Mouse (Mus musculus) heart, embryonic 13.5 days (tissue): ENCODE results near the gene Pdzrn4. TPM values are rescaled to one million over a fixed set of nuclear protein-coding genes. Genes with fewer than 3 reads are reported as not detected.

Experiments
- ATAC-seq: fragments of 200-750 bp; cut with Nextera tagmentation; 2 replicates; pipeline ENCODE4 v1.8.0; 2017; ENCODE audit warnings: moderate TSS enrichment; ENCODE audit not compliant: insufficient number of reproducible peaks, low FRiP score, low TSS enrichment; ENCODE audit errors: extremely low read depth
- H3K27ac ChIP-seq: fragments of 300-500 bp; sonication (generic); replicated peaks from 2 replicates; pipeline ENCODE4 v1.5.1; 2015; ENCODE audit warnings: moderate library complexity, mild to moderate bottlenecking, inconsistent platforms
- H3K27me3 ChIP-seq: fragments of 300-500 bp; sonication (generic); replicated peaks from 2 replicates; pipeline ENCODE4 v1.6.1; 2015; ENCODE audit warnings: mild to moderate bottlenecking, inconsistent platforms
- H3K36me3 ChIP-seq: fragments of 300-500 bp; sonication (generic); 2 replicates; pipeline ENCODE4 v1.6.1; 2015; ENCODE audit warnings: mild to moderate bottlenecking, inconsistent platforms
- H3K4me1 ChIP-seq: fragments of 300-500 bp; sonication (generic); 2 replicates; pipeline ENCODE4 v1.6.1; 2015; ENCODE audit warnings: inconsistent platforms
- H3K4me2 ChIP-seq: fragments of 300-500 bp; sonication (generic); 2 replicates; pipeline ENCODE4 v1.6.1; 2015; ENCODE audit warnings: inconsistent platforms, mild to moderate bottlenecking, moderate library complexity
- H3K4me3 ChIP-seq: fragments of 300-500 bp; sonication (generic); 2 replicates; pipeline ENCODE4 v1.5.1; 2015; ENCODE audit warnings: moderate library complexity, mild to moderate bottlenecking, inconsistent platforms
- H3K9ac ChIP-seq: fragments of 300-500 bp; sonication (generic); 2 replicates; pipeline ENCODE4 v1.6.1; 2015; ENCODE audit warnings: inconsistent platforms, mild to moderate bottlenecking, moderate library complexity
- H3K9me3 ChIP-seq: fragments of 300-500 bp; sonication (generic); 2 replicates; pipeline ENCODE4 v1.6.1; 2016; ENCODE audit warnings: inconsistent platforms
- WGBS: fragments of 180-500 bp; shearing (Covaris S2); methylation state at CpG from one replicate; pipeline ENCODE4 v1.1.7; 2015; ENCODE audit warnings: mixed read lengths; 5-methylcytosine and 5-hydroxymethylcytosine counted together
- polyA plus RNA-seq: library from polyadenylated mRNA; unstranded; fragments of >200 nt; fragmentation: Nextera tagmentation; extraction: Ambion mirVana; gene quantifications from 2 replicates; pipeline ENCODE4 v1.2.1, GENCODE M21; 2015

Gene Pdzrn4
- polyA plus RNA-seq, 1 experiment from 2014 or later, result 0.74 TPM

- no peak overlapping the region; the same call in 1 of the 2 replicates for H3K27ac ChIP-seq
- H3K9ac ChIP-seq, result peak overlapping the region; percentile 71
- H3K36me3 ChIP-seq, result no peaks in the 10 kb centered on the region
- 1% methylated on average over 20 of the region's 20 CpGs for WGBS
- peak overlapping the region; percentile 82 for H3K4me2 ChIP-seq
- H3K4me1 ChIP-seq, result peaks cover 17% of the 10 kb centered on the region
- H3K27me3 ChIP-seq, result no peaks in the 10 kb centered on the region
- no peak for ATAC-seq
- peak overlapping the region; percentile 52 for H3K4me3 ChIP-seq
- no peaks in the 10 kb centered on the region for H3K9me3 ChIP-seq
These were observed 200.5 kb downstream of the Pdzrn4 start for GRCm38 (mm10) chr15:92597011-92597780.

- Histone ChIP-seq H3K27me3 (no peaks in the 10 kb centered on the region), H3K4me2 (peak overlapping the region; percentile 71), H3K4me1 (peaks cover 17% of the 10 kb centered on the region), H3K9ac (peak overlapping the region; percentile 45; the same call in 1 of the 2 replicates), H3K4me3 (peak overlapping the region; percentile 44), H3K27ac (no peak overlapping the region), H3K36me3 (no peaks in the 10 kb centered on the region), H3K9me3 (peaks cover 2% of the 10 kb centered on the region; the same call in 1 of the 2 replicates)
- no peak for ATAC-seq
- 2% methylated on average over 18 of the region's 18 CpGs for WGBS
These were observed 202.0 kb downstream of the Pdzrn4 start for GRCm38 (mm10) chr15:92598380-92599295.

- Histone ChIP-seq H3K27ac (no peak overlapping the region), H3K27me3 (no peaks in the 10 kb centered on the region), H3K4me1 (peaks cover 17% of the 10 kb centered on the region), H3K9me3 (peaks cover 3% of the 10 kb centered on the region; the same call in 1 of the 2 replicates), H3K4me2 (peak overlapping the region; percentile 71), H3K4me3 (peak overlapping the region; percentile 44), H3K36me3 (no peaks in the 10 kb centered on the region), H3K9ac (peak overlapping the region; percentile 45; the same call in 1 of the 2 replicates)
- no peak for ATAC-seq
- WGBS, result 7% methylated on average over 7 of the region's 7 CpGs
These were observed 202.7 kb downstream of the Pdzrn4 start for GRCm38 (mm10) chr15:92599381-92599780.

- Histone ChIP-seq H3K27ac (no peak overlapping the region), H3K4me2 (no peak overlapping the region), H3K9ac (no peak overlapping the region), H3K9me3 (no peaks in the 10 kb centered on the region), H3K4me3 (no peak overlapping the region), H3K4me1 (peaks cover 4% of the 10 kb centered on the region; the same call in 1 of the 2 replicates), H3K27me3 (no peaks in the 10 kb centered on the region), H3K36me3 (no peaks in the 10 kb centered on the region)
- WGBS, result 61% methylated on average over 3 of the region's 3 CpGs
- ATAC-seq, result no peak
These were observed 214.2 kb downstream of the Pdzrn4 start for GRCm38 (mm10) chr15:92610866-92611265.

- H3K9me3 ChIP-seq, result no peaks in the 10 kb centered on the region
- no peak overlapping the region for H3K4me3 ChIP-seq
- no peaks in the 10 kb centered on the region for H3K36me3 ChIP-seq
- WGBS, result 73% methylated on average over 1 of the region's 1 CpGs
- no peaks in the 10 kb centered on the region for H3K27me3 ChIP-seq
- no peak for ATAC-seq
- no peak overlapping the region for H3K9ac ChIP-seq
- no peak overlapping the region for H3K27ac ChIP-seq
- no peaks in the 10 kb centered on the region for H3K4me1 ChIP-seq
- H3K4me2 ChIP-seq, result no peak overlapping the region
These were observed 215.7 kb downstream of the Pdzrn4 start for GRCm38 (mm10) chr15:92612386-92612785.

- WGBS, result 70% methylated on average over 3 of the region's 3 CpGs
- Histone ChIP-seq H3K4me3 (no peak overlapping the region), H3K27ac (no peak overlapping the region), H3K9me3 (no peaks in the 10 kb centered on the region), H3K27me3 (no peaks in the 10 kb centered on the region), H3K36me3 (no peaks in the 10 kb centered on the region), H3K9ac (no peak overlapping the region), H3K4me1 (no peaks in the 10 kb centered on the region), H3K4me2 (no peak overlapping the region)
- ATAC-seq, result no peak; the same call in 1 of the 2 replicates
These were observed 216.5 kb downstream of the Pdzrn4 start for GRCm38 (mm10) chr15:92613228-92613627.

- H3K4me3 ChIP-seq, result no peak overlapping the region
- ATAC-seq, result no peak
- no peak overlapping the region for H3K27ac ChIP-seq
- no peaks in the 10 kb centered on the region for H3K36me3 ChIP-seq
- WGBS, result 83% methylated on average over 9 of the region's 9 CpGs
- H3K27me3 ChIP-seq, result no peaks in the 10 kb centered on the region
- H3K4me2 ChIP-seq, result no peak overlapping the region
- no peaks in the 10 kb centered on the region for H3K4me1 ChIP-seq
- H3K9me3 ChIP-seq, result no peaks in the 10 kb centered on the region
- no peak overlapping the region for H3K9ac ChIP-seq
These were observed 225.1 kb downstream of the Pdzrn4 start for GRCm38 (mm10) chr15:92621731-92622234.

- no peaks in the 10 kb centered on the region for H3K27me3 ChIP-seq
- H3K9ac ChIP-seq, result no peak overlapping the region
- 67% methylated on average over 5 of the region's 5 CpGs for WGBS
- no peak for ATAC-seq
- no peaks in the 10 kb centered on the region for H3K9me3 ChIP-seq
- no peaks in the 10 kb centered on the region for H3K4me1 ChIP-seq
- no peak overlapping the region for H3K4me2 ChIP-seq
- H3K4me3 ChIP-seq, result no peak overlapping the region
- H3K27ac ChIP-seq, result no peak overlapping the region
- no peaks in the 10 kb centered on the region for H3K36me3 ChIP-seq
These were observed 225.6 kb downstream of the Pdzrn4 start for GRCm38 (mm10) chr15:92622323-92622722.

- Histone ChIP-seq H3K9me3 (no peaks in the 10 kb centered on the region), H3K27ac (0 out of 2 replicates have a peak overlapping the region, but pooled peaks have one; percentile 5), H3K27me3 (no peaks in the 10 kb centered on the region), H3K4me1 (peaks cover 32% of the 10 kb centered on the region), H3K4me2 (no peak overlapping the region), H3K36me3 (no peaks in the 10 kb centered on the region), H3K4me3 (no peak overlapping the region), H3K9ac (no peak overlapping the region)
- no peak; the same call in 1 of the 2 replicates for ATAC-seq
- WGBS, result 6% methylated on average over 2 of the region's 2 CpGs
These were observed 232.5 kb downstream of the Pdzrn4 start for GRCm38 (mm10) chr15:92629172-92629571.

GRCm38 (mm10) chr15:92634044-92634610 is 237.4 kb downstream of the Pdzrn4 start:
- WGBS, result 47% methylated on average over 14 of the region's 14 CpGs
- H3K9ac ChIP-seq, result no peak overlapping the region
- peaks cover 23% of the 10 kb centered on the region for H3K4me1 ChIP-seq
- H3K9me3 ChIP-seq, result no peaks in the 10 kb centered on the region
- no peaks in the 10 kb centered on the region for H3K27me3 ChIP-seq
- no peaks in the 10 kb centered on the region for H3K36me3 ChIP-seq
- ATAC-seq, result no peak
- peak overlapping the region; percentile 57 for H3K27ac ChIP-seq
- peak overlapping the region; percentile 60 for H3K4me2 ChIP-seq
- H3K4me3 ChIP-seq, result peak overlapping the region; percentile 27
